Mouse (Mus musculus) E14TG2a.4 (cell line): ENCODE results near the gene Lrrc40.
"Not testable (repeated sequence)": the region's sequence is repeated elsewhere in the genome, so short reads cannot be mapped to it uniquely, and the experiment has no call there.

ENCODE experiments used
- CTCF ChIP-seq: conservative IDR thresholded peaks from 2 replicates; pipeline ENCODE4 v1.5.1; 2014; ENCODE audit warnings: low read length
- NANOG ChIP-seq: IDR thresholded peaks from 2 replicates; pipeline ENCODE4 v1.6.1; 2014; ENCODE audit warnings: borderline replicate concordance, low read length, mixed read lengths
- POU5F1 ChIP-seq: IDR thresholded peaks from 2 replicates; pipeline ENCODE4 v1.6.1; 2014; ENCODE audit warnings: low read length, borderline replicate concordance

DNA sequence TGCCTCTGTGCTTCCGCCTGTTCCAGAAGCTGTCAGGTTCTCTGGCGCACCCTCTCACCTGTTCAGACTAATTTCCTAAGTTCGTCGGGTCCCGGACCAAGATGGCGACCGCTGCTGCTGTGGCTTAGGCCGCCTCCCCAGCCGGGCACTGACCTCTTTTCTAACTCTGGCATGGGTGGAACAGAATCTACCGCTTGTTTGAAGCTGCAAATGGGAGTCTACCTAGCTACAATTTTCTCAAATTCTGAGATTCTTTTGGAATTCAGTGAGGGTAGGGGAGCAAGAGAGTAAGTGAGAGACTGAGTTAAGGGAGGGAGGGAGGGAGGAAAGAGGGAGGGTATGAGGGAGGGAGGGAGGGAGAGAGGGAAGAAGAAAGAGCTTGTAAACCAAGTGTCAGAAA lies 65.6 kb downstream of the Lrrc40 start:
- TF ChIP-seq CTCF, NANOG, POU5F1: not testable (repeated sequence)
